Mouse (Mus musculus): ENCODE data around the gene Ifitm10.
"Not testable (repeated sequence)": the region's sequence is repeated elsewhere in the genome, so short reads cannot be mapped to it uniquely, and the experiment has no call there.

Ifitm10 gene

DNA sequence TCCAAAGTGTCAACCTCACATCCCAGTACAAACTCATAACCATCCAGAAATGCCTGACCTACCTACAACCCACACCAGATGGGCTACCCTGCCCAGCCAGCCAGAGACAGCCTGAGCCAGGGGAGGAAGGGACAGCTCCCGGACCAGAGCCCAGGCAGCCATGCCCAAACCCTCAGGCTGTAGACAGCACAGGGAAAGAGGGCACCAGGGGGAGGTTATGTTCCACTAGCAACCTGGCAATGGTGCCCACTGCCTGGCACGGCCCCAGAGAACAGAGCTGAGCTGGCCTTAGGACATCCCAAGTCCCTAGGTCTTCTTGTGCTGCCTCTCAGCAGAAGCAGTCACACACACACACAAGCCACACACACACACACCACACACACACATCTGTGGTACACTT, 4.7 kb downstream of the Ifitm10 start:
- DNase-seq (ENCODE audit: low spot score in 2 of 2): peak in 1 of 2 experiments; percentile 62

GRCm38 (mm10) chr7:142363107-142363506, 10.4 kb downstream of the Ifitm10 start:
- DNase-seq (ENCODE audit: low spot score in 2 of 2): no peak

DNA sequence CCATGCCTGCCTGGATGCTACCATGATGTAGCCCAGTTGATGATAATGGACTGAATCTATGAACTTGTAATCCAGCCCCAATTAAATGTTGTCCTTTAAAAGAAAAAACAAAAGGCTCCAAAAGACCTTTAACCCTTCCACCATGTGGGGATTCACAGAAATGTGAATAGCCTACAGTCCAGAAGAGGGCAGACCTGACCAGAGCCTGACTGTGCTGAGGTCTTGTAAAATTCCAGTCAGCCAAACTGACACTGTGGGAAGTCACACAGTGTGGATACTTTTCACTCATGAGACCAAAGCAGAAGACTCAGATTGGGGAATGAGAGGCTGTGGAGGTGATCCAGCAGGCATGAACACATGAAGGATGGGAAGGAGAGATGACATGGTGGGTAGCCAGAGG, 12.8 kb downstream of the Ifitm10 start:
- no peak for DNase-seq (ENCODE audit: low spot score in 2 of 2)

DNA sequence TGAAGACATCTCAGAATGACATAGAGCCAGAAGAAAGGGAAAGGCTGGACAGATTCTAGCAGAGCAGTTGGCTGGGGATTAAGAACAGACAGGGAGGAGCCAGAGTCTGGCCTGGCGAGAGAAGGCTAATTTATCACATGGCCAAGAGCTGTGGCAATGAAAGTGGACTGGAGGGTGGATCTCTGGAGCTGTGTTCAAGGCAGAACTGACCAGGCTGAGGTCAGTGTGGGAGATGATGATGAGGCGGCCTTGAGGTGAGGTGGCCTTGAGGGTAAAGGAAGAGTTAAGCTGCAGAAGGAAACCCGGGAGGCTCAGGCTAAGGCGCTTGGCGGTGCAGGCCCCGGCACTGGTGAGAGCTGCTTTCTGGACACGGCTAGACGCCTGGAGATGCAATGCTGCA, 14.4 kb downstream of the Ifitm10 start:
- DNase-seq (ENCODE audit: low spot score in 2 of 2): no peak

DNA sequence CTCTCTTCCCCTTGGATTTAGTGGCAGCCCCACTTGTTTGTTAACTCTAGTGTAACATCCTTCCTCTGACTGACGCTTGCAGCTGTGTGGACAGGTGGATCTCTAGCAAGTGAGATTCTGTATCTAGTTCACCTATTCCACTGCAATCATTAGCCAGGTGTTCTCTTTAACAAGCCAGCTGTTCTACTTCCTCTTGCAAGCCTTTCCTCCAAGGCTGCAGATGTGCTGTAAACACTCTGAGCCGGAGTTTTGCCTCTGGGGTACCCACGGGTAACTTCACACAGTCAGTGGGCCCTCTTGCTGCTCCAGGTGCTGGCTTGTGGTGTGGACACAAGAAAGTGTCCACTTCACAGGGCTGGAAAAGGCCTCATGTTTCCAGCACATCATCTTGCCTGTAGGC, 16.0 kb downstream of the Ifitm10 start:
- DNase-seq (ENCODE audit: low spot score in 2 of 2): no peak

DNA sequence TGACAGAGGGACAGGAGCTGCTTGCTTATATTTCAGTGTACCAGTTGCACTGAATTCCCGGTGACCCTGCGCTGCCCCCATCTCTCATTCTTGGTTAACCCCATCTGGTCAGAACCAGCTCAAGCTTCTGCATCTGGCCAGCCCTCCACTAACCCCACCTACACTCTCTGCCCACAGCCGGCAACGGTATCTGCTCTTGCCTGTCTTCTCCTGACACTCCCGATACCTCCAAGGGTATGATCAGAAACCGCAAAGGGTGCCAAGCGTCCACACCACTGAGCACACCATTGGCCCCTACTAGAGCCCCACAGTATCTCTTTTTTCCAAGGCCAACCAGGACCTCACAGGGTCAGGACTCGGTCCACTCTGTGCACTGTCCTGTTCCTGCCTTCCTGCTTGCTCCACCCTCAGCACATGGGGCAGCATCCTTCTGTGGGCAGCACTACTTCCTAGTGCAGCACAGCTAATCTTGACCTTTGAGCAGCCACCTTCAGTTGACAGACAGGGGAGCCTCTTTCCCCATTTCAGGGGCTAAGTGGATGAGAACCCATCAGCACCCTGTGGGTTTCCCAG, 18.8 kb downstream of the Ifitm10 start:
- DNase-seq (ENCODE audit: low spot score in 2 of 2): peak in 1 of 2 experiments; percentile 51

DNA sequence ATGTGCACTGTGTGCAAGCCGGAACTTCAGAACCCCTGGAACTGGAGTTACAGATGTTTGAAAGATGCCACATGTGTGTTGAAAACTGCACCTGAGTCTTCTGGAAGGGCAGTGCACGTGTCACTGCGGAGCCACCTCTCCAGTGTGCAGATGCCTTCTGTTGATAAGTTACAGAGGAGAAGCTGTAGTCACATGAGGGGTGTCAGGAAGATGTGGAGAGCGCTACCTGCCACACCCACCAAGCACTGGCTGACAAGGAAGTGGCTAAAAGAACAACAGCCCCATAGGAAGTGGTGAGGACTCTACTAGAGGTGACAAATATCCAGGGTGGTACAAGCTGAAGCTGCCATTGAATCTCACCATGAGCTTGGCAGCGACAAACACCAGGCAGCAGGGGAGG, 19.7 kb downstream of the Ifitm10 start:
- DNase-seq (ENCODE audit: low spot score in 2 of 2): no peak

DNA sequence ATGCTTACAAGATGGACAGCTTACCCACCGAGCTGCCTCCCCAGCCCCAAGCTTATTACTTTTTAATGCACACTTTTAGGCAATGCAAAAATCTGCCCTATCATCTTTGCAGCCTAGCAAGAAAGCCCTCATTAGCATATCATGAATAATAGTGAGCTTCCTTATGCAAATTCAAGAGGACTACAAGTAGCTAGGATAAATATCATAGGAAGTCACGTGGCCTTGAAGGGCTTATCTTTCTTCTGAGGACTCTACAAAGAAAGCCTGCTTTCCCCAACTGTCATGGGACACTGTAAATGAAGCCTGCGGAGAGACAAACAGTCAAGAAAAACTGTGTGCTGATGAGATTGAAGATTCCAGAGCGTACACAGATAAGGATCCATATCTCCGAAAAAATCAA, 22.0 kb downstream of the Ifitm10 start:
- no peak for DNase-seq (ENCODE audit: low spot score in 2 of 2)

DNA sequence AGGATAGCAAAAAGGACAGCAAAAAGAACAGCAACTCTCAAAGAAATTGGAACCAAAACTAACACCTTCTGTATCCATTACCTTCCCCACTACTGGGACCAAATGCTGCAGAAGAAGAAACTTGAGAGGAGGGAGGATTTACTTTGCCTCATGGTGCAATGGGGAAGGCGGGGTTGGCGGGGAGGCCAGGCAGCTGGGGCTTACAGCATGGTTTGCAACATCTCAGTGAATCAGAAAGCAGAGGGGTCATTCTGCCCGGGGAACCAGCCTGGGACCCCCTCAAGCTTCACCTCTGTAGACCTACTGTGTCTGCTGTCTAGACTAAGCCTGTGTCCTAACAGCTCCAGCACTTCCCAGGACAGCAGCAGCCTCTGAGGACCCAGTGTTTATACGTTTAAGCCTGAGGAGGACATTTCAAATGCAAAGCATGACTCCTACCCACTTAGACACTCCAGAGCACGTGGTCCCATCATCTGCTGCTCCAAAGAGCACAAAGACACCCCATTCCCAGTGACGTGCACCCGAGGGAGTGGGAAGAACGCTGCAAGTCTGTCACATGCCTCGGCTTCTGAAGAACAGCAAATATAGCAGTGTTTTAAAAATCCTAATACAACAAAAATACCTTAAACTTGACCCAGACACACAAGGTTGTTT, 24.1 kb downstream of the Ifitm10 start:
- no peak for DNase-seq (ENCODE audit: low spot score in 2 of 2)

DNA sequence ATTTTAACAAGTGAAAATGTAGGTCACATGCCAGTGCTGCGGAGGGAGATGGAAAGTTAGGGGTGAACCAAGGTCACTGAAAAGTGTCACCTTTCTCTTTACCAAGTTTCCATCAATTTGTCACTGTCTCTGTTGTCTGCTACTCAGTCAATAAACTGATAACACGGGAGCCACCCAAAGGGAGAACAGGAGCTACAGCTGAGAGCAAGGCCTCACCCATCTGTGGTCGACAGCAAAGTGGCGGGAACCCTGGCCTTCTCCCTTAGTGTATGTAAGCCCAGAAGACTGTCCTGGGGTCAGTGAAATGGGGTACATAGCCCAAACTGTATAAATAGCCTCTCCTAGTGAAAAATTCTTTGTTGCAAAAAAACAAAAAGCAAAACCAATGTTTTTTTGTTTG, 26.0 kb downstream of the Ifitm10 start:
- DNase-seq (ENCODE audit: low spot score in 2 of 2): no peak

DNA sequence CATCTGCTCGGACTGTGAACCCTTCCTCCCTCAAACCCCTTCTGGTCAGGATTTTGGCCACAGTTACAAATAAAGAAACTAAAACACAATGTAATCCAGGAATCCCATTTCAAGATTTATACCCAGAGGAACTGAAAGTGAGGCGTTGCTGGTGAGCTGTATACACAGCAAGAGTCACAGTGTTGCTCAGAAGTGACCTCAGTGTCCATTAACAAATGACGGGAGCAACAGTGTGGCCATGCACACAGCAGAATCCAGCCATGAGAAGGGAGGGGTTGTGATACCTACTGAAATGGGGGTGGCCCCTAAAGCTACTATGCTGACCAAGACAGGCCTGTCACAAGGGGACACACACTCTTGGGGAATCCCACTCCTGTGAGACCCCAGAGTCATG, 31.3 kb downstream of the Ifitm10 start:
- DNase-seq (ENCODE audit: low spot score in 2 of 2): no peak

DNA sequence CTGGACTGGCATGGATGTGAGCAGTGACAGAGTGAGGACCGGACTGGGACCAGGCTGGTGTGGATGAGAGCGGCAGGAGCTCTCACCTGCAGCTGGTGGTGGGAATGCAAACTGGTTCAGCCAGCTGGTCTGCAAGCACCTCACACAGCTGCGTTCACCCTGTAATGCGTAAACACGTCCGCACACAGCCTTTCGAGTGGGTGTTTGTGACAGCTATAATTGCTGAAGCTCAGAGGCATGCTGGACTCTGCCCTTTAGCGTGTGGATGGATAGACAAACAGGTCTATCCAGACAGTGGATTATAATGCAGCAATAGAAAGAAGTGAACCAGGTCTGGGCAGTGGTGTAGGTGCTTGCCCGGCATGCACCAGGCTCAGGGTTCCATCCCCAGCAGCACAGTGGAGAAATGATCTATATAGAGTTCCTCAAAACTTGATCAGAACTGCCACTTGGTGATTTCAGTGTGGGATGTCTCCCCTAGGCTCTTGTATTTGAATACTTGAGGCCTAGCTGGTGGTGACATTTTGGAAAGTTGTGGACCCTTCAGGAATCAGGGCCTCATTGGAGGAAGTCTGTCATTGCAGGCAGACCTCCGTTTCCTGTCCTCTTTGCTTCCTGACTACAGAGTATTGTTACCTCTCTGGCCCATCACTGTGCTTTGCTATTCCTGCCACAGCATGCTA, 31.8 kb downstream of the Ifitm10 start:
- no peak for DNase-seq (ENCODE audit: low spot score in 2 of 2)

DNA sequence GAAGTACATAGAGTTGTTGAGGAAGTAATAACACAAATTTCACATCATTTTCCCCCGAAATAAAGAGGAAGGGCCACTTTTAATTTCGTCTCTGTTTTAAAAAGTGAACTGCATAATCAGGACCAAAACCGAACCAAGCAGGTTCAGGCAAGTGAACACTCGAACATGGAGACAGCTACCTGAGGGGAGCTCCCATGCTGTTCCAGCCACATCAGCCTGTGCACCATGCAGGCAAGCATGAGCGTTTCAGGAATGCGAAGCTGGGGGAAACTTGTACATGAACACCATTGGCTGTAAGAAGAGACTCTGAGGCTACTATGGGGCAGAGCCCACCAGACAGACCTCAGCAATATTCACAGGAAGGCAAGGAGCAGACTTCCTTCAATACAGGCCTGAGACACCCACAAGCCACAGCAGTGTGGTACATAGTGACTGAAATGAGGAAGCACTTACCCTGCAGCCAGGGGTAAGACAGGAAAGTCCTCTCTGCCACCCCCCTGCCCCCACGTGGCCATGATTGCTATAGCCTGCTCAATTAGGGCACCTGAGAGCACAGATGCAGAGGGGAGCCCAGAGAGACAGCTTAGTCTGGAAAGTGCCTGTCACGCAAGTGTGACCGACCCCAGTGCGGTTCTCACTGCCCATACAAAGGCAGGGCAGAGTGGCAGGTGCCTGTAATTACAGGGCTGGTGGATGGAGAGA, 33.1 kb downstream of the Ifitm10 start:
- peak; percentile 63 to 76 for DNase-seq (ENCODE audit: low spot score in 2 of 2)

DNA sequence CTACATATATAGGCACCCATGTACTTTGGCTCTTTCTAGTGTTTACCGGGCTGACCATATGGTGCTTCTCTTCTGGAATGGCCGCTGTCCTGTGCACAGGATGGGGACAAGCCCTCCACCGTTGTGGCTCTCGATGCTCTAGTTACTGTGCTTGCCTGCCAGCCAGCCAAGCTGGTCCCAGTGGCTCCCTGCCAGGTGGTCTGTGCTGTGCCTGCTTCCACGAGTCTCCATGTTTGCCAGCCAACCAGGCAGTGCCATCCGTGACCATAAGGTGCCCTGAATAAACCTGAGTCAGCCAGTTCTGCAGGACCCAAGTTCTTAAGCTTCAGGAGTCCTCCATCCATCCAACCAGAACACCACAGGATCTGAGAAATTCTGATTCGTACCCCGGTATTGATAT, 38.4 kb downstream of the Ifitm10 start:
- DNase-seq (ENCODE audit: low spot score in 2 of 2): no peak

DNA sequence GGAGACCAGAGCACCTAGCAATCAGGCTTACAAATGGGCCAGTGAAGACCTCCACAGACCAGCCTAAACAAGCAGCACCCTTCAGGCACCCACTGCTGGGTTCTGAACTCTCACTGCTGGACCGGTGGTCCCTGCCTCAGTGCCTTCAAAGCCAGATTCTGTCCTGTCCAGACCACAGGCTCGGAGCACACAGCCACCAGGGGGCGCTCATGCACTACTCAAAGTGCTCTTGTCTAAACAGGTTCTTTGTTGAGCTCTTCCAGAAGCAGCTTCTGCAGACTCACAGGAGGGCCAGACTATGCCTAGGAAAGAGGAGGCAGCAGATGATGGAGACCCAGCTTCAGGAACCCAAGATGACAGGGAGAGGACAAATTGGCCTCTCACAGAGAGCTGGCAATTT, 39.3 kb downstream of the Ifitm10 start:
- DNase-seq (ENCODE audit: low spot score in 2 of 2): peak; percentile 83 to 96

- not testable (repeated sequence) for DNase-seq (ENCODE audit: low spot score in 2 of 2)
These were observed 40.8 kb downstream of the Ifitm10 start for GRCm38 (mm10) chr7:142332741-142333140.

GRCm38 (mm10) chr7:142331281-142331680, 42.3 kb downstream of the Ifitm10 start:
- no peak for DNase-seq (ENCODE audit: low spot score in 2 of 2)

GRCm38 (mm10) chr7:142330271-142330724, 43.3 kb downstream of the Ifitm10 start:
- DNase-seq (ENCODE audit: low spot score in 2 of 2): no peak

- DNase-seq (ENCODE audit: low spot score in 2 of 2): no peak
These were observed 45.0 kb downstream of the Ifitm10 start for GRCm38 (mm10) chr7:142328507-142328906.

GRCm38 (mm10) chr7:142326714-142327445, 46.7 kb downstream of the Ifitm10 start:
- DNase-seq (ENCODE audit: low spot score in 2 of 2): no peak

- no peak for DNase-seq (ENCODE audit: low spot score in 2 of 2)
These were observed 50.0 kb downstream of the Ifitm10 start for GRCm38 (mm10) chr7:142323396-142324117.

All from spleen, postnatal 4 days (tissue).